Mouse (Mus musculus) intestine, postnatal 0 days (tissue): ENCODE data around the gene Foxd2. TPM values are rescaled to one million over a fixed set of nuclear protein-coding genes. Genes with fewer than 3 reads are reported as not detected.

Experiments
- ATAC-seq: fragments of 200-750 bp; cut with Nextera tagmentation; 2 replicates; pipeline ENCODE4 v1.8.0; 2017; ENCODE audit warnings: mild to moderate bottlenecking, moderate TSS enrichment, moderate library complexity
- H3K27ac ChIP-seq: fragments of 300-500 bp; sonication (generic); 2 replicates; pipeline ENCODE4 v1.5.1; 2014; ENCODE audit warnings: mild to moderate bottlenecking, low read depth, low read length, moderate library complexity
- H3K27me3 ChIP-seq: fragments of 300-500 bp; sonication (generic); replicated peaks from 2 replicates; pipeline ENCODE4 v1.6.1; 2014; ENCODE audit warnings: low read length, mixed read lengths; ENCODE audit not compliant: control insufficient read depth, insufficient read depth
- H3K36me3 ChIP-seq: fragments of 300-500 bp; sonication (generic); 2 replicates; pipeline ENCODE4 v1.6.1; 2014; ENCODE audit warnings: mild to moderate bottlenecking, moderate library complexity; ENCODE audit not compliant: control insufficient read depth, insufficient read depth
- H3K4me1 ChIP-seq: fragments of 300-500 bp; sonication (generic); replicated peaks from 2 replicates; pipeline ENCODE4 v1.6.1; 2014; ENCODE audit warnings: antibody characterized with exemption, low read length, mixed read lengths; ENCODE audit not compliant: control insufficient read depth, insufficient read depth
- H3K4me2 ChIP-seq: fragments of 300-500 bp; sonication (generic); replicated peaks from 2 replicates; pipeline ENCODE4 v1.6.1; 2014; ENCODE audit warnings: low read depth, mild to moderate bottlenecking, moderate library complexity
- H3K4me3 ChIP-seq: fragments of 300-500 bp; sonication (generic); 2 replicates; pipeline ENCODE4 v1.5.1; 2014; ENCODE audit warnings: low read depth, low read length
- H3K9ac ChIP-seq: fragments of 300-500 bp; sonication (generic); 2 replicates; pipeline ENCODE4 v1.6.1; 2014; ENCODE audit warnings: mild to moderate bottlenecking, low read depth, low read length
- H3K9me3 ChIP-seq: fragments of 300-500 bp; sonication (generic); 2 replicates; pipeline ENCODE4 v1.6.1; 2016; ENCODE audit warnings: mixed run types; ENCODE audit not compliant: control insufficient read depth
- CTCF ChIP-seq: sonication (generic); IDR thresholded peaks from 2 replicates; pipeline ENCODE4 v1.5.1; 2016; ENCODE audit warnings: low read depth, mild to moderate bottlenecking, control low read depth, antibody characterized with exemption, moderate library complexity
- WGBS: fragments of 180-500 bp; shearing (Covaris S2); extraction: QIAGEN DNeasy Blood & Tissue Kit; methylation state at CpG from one replicate; pipeline ENCODE4 v1.1.7; 2014; 5-methylcytosine and 5-hydroxymethylcytosine counted together
- polyA plus RNA-seq: library from polyadenylated mRNA; unstranded; fragments of >200 nt; fragmentation: Nextera tagmentation; extraction: Ambion mirVana; gene quantifications from 2 replicates; pipeline ENCODE4 v1.2.1, GENCODE M21; 2015

The Foxd2 gene
- polyA plus RNA-seq, 1 experiment from 2014 or later = 0.50 TPM

DNA sequence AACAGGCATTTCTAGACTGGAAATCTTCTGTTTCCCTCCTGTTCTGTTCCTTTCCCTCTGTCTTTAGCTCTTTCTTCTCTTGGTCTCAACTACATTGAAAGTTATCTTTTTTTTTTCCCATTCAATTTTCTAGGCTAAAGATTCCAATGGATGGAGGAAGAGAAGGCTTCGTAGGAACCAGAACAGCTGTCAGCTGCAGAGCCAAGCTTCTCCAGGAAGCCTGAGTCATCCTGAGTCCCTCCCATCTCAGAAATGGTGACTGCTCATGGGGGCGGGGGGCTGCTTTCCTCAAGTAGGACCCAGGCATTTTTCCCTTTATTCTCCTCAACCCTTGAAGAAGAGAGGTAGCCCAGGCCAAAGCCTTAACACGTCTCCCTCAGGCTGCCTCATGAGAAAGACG is 7.4 kb upstream of the Foxd2 start:
- TF ChIP-seq CTCF = no peak
- Histone ChIP-seq H3K36me3 (no peaks in the 10 kb centered on the region), H3K27me3 (peaks cover 69% of the 10 kb centered on the region), H3K4me1 (no peaks in the 10 kb centered on the region), H3K9ac (no peak overlapping the region), H3K4me3 (no peak overlapping the region), H3K27ac (no peak overlapping the region), H3K9me3 (no peaks in the 10 kb centered on the region), H3K4me2 (no peak overlapping the region)
- ATAC-seq = no peak
- WGBS = 54% methylated on average over 4 of the region's 4 CpGs

DNA sequence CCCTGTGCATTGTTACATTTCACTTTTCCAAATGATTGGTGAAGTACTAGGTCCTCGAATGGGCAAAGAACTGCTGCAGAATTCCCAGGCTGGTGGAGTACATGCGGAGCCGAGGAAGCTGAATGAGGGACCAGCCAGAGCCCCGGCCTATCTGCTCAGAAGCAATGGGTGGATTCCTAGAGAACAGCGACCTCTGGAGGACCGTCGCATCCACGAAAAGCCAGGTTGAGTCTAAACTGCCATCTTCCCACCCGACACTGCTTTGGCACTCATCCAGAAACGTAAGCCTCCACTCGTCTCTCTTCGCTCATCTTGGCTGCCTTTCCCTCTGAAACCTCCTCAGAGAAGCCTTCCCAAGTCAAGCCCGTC is 4.9 kb upstream of the Foxd2 start:
- Histone ChIP-seq H3K9me3 (no peaks in the 10 kb centered on the region), H3K9ac (no peak overlapping the region)
- 4% methylated on average over 13 of the region's 13 CpGs for WGBS

DNA sequence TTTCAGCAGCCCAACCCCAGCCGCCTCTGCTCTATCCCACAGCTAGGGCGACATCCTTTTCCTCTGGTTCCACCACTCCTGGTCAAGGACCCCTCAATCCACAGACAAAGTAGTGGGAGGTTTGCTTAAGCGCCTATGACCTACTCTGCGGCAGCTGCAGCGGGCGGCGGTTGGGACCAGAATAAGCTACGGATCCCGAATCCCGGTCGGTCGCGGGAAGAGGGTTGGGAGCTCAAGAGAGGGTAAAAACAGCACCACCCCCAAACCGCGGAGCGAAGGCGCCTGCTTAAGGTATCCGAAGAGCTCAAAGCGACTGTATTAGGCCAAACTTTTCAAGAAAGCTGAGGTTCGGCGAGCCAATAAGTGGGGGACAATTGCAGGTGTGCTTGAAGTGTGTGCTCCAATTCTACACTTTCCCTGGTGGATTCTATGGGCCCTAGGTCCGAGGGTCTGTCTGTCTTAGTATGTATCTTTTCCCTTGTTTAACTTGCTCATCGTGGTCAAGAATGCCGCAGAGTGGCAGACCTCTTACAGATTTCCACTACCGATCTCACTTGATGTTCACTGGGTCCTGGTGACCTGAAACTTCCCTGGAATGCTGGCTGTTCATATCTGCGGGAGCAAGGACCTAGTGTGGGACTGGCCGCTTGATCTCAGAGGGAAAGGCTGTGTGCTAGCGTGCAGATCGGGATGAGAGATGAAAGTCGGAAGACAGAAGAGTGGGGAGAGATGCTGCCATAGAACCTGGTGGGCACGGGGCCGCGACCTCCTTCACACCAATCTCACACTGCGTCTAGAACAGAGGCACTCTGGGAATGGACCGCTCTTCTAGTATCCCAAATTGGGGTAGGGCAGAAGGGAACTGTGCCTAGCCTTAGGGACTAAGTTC is 4.3 kb upstream of the Foxd2 start:
- no peaks in the 10 kb centered on the region for H3K4me1 ChIP-seq
- no peak for ATAC-seq
- H3K9ac ChIP-seq = no peak overlapping the region
- H3K27me3 ChIP-seq = peaks cover 94% of the 10 kb centered on the region
- H3K36me3 ChIP-seq = no peaks in the 10 kb centered on the region
- no peak for TF ChIP-seq CTCF
- H3K9me3 ChIP-seq = no peaks in the 10 kb centered on the region
- no peak overlapping the region for H3K27ac ChIP-seq
- no peak overlapping the region for H3K4me2 ChIP-seq
- 11% methylated on average over 35 of the region's 35 CpGs for WGBS
- no peak overlapping the region for H3K4me3 ChIP-seq

More for the DNA sequence above, 4.9 kb upstream of the Foxd2 start:
- no peaks in the 10 kb centered on the region for H3K4me1 ChIP-seq
- H3K27me3 ChIP-seq = peaks cover 90% of the 10 kb centered on the region
- H3K4me2 ChIP-seq = no peak overlapping the region
- ATAC-seq = no peak
- H3K36me3 ChIP-seq = no peaks in the 10 kb centered on the region
- no peak overlapping the region for H3K27ac ChIP-seq
- TF ChIP-seq CTCF = peak; percentile 75
- H3K4me3 ChIP-seq = no peak overlapping the region

DNA sequence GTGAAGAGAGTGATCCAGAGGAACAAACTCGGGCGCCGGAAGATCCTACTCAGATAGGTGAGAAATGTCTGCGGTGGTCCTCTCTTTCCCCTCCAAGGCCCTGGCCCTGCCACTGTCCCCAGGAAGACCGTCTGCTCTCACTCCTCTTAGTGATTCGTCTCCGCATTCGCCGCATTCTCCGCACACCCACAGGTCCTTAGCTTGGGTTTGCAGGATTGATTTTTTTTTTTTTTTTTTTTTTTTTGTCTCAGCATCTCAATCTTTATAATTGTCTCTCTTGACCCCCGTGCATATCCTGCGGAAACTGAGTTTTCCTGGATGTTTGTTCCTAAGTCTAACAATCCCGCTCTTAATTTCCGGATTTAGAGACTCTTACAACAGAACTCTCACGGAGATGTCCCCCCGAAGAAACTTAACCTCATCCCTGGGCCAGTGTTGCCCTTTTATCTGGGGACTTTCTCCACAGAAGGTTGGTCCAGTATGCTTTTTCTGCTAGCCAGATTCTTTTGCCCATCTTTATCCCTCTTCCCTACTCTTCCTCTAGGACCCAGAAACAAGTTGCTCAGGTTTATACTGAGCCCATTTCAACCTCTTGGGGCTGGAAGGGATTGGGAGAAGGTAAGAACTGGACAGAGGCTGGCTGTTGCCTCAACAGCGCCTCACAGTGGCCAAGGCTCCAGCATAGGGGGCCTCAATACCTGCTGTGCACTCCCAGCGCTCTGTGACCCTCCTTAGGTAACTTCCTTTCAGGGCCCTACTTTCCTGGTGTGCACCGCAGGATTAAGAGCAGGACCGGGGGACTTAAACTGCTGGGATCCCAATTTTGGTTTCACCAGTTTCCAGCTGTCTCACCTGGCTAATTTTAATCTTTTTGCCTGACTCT is 1.2 kb upstream of the Foxd2 start:
- WGBS = 6% methylated on average over 20 of the region's 20 CpGs
- peaks cover 99% of the 10 kb centered on the region for H3K27me3 ChIP-seq
- no peaks in the 10 kb centered on the region for H3K36me3 ChIP-seq

DNA sequence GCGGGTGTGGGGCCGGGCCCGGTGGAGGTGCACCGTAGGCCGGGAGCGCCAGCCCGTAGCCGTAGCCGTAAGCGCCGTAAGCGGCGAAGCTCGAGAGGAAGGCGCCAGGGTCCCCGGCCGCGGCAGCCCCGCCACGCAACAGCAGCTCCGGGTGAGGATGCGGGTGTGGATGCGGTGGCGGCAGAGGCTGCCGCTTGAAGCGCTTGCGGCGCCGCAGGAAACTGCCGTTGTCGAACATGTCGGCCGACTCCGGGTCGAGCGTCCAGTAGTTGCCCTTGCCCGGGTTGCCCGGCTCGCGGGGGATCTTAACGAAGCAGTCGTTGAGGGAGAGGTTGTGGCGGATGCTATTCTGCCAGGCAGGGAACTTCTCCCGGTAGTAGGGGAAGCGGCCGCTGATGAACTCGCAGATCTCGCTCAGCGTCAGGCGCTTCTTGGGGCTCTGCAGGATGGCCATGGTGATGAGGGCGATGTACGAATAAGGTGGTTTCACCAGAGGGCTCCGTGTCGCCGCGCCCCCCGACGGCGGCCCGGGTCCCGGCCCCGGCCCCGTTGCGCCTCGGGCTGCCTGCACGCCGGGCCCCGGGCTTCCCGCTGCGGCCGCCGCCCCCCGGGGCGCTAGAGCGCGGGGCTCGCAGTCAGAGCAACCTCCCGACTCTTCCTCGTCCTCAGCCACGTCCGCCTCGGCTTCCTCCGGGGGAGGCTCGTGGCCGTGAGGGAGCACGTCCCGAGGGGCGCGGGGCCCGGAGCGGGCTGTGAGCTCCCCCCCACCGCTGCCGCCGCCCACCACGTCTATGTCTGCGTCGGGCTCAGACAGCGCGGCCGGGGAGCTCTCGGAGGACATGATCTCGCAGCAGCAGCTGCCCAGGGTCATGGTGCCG is 483 bp downstream of the Foxd2 start:
- H3K27me3 ChIP-seq = peaks cover 99% of the 10 kb centered on the region
- no peaks in the 10 kb centered on the region for H3K4me1 ChIP-seq
- WGBS = under 1% methylated on average over 93 of the region's 103 CpGs
- peak overlapping the region; percentile 58 for H3K4me3 ChIP-seq
- no peak for TF ChIP-seq CTCF
- H3K36me3 ChIP-seq = no peaks in the 10 kb centered on the region
- no peaks in the 10 kb centered on the region for H3K9me3 ChIP-seq
- H3K9ac ChIP-seq = peak overlapping the region; percentile 48
- peak overlapping the region; percentile 21; the same call in 1 of the 2 replicates for H3K27ac ChIP-seq
- ATAC-seq = peak; percentile 1; the same call in 1 of the 2 replicates
- H3K4me2 ChIP-seq = peak overlapping the region; percentile 91

More for the DNA sequence above, 1.2 kb upstream of the Foxd2 start:
- H3K9ac ChIP-seq = 0 out of 2 replicates have a peak overlapping the region, but pooled peaks have one; percentile 12
- no peak overlapping the region for H3K27ac ChIP-seq
- H3K4me2 ChIP-seq = peak overlapping the region; percentile 91
- no peaks in the 10 kb centered on the region for H3K4me1 ChIP-seq
- peak overlapping the region; percentile 58 for H3K4me3 ChIP-seq
- ATAC-seq = no peak
- no peaks in the 10 kb centered on the region for H3K9me3 ChIP-seq
- TF ChIP-seq CTCF = peak; percentile 78
